ENCODE assay signal across 13 mouse cellular contexts in the genomic region with DNA sequence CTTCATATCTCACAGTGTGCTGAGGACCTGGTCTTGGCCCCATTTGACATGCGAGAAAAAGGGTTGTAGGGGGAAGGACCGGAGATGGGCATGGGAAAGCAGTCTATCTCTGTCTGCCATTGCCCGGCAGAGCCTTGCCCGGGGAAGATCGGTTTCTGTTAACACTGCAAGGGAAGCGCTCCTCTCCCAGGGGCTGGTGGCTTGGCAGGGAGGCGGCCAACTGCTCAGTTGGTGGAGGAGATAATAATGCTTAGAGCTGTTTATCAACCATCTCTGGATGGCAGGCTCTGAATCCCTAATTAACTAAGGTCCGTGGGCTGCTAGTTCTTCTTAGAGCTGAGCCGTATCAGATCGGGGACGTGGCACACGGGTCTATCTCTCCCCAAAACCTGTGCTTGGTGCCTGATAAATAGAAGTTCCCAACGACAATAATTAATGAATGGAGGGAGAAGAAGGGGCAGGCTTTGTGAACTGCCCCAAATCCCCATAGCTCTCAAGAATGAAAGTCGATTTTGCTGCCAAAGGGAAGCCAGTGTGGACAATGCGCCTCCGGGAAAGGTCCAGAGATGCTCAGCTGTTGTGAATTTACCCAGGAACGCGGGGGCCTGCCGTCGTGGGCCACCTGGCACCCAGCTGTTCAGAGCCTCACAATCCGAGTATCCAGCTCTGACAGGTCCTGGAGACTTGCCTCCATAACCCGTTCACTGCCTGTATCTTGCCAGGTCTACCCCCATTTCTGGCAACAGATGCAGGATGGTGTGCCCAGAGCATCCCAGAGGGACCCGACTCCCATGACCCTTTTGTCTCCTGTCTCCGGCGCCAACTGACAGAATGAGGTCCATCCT.
DNase-seq lines count a peak whose midpoint lies in the region; ATAC-seq lines count a peak whose summit lies in the region.
"Had no signal": no experiment of that assay in that cellular context is flagged by ENCODE, and none has a peak within 500 bp of the region (broad histone marks: within the 10 kb centered on the region; RNA-seq: fewer than 3 reads in every experiment).

No protein-coding gene starts in this region.

- no peak overlapping the region for H3K4me2 ChIP-seq in hindbrain, embryonic 12.5 days (replicated peaks)
- H3K4me2 ChIP-seq: heart, embryonic 15.5 days had no signal

- no peaks in the 10 kb centered on the region for H3K27me3 ChIP-seq in hindbrain, embryonic 12.5 days
- H3K27me3 ChIP-seq in hindbrain, embryonic 10.5 days (ENCODE audit: insufficient read depth, poor library complexity, severe bottlenecking), result no peaks in the 10 kb centered on the region
- no peaks in the 10 kb centered on the region for H3K27me3 ChIP-seq in embryonic facial prominence, embryonic 10.5 days (replicated peaks; ENCODE audit: low read depth, poor library complexity, severe bottlenecking)
- H3K27me3 ChIP-seq: heart, embryonic 15.5 days; megakaryocyte, embryonic 14.5 days had no signal

- peak; percentile 26; the same call in 1 of the 2 replicates for ATAC-seq in hindbrain, embryonic 12.5 days (ENCODE audit: low FRiP score)
- ATAC-seq: intestine, embryonic 16.5 days had no signal

- intact Hi-C loops in left cerebral cortex, postnatal 36 days (cut with DNase I), result no loop called here

- peaks cover 6% of the 10 kb centered on the region; the same call in 1 of the 2 replicates for H3K4me1 ChIP-seq in hindbrain, embryonic 12.5 days
- peaks cover 12% of the 10 kb centered on the region for H3K4me1 ChIP-seq in hindbrain, embryonic 10.5 days (replicated peaks)
- peaks cover 7% of the 10 kb centered on the region; the same call in 1 of the 2 replicates for H3K4me1 ChIP-seq in embryonic facial prominence, embryonic 10.5 days
- H3K4me1 ChIP-seq: heart, embryonic 15.5 days; megakaryocyte, embryonic 14.5 days had no signal

- no peaks in the 10 kb centered on the region for H3K9me3 ChIP-seq in hindbrain, embryonic 12.5 days (replicated peaks)
- H3K9me3 ChIP-seq in hindbrain, embryonic 10.5 days, result no peaks in the 10 kb centered on the region
- no peaks in the 10 kb centered on the region for H3K9me3 ChIP-seq in embryonic facial prominence, embryonic 10.5 days
- H3K9me3 ChIP-seq: heart, embryonic 15.5 days had no signal

- H3K27ac ChIP-seq in hindbrain, embryonic 12.5 days, result no peak overlapping the region
- H3K27ac ChIP-seq in hindbrain, embryonic 10.5 days, result no peak overlapping the region
- no peak overlapping the region for H3K27ac ChIP-seq in embryonic facial prominence, embryonic 10.5 days (replicated peaks)
- H3K27ac ChIP-seq: heart, embryonic 15.5 days had no signal

- no peak overlapping the region for H3K9ac ChIP-seq in hindbrain, embryonic 12.5 days
- H3K9ac ChIP-seq: heart, embryonic 15.5 days had no signal

- no peak for DNase-seq in hindbrain, embryonic 10.5 days (ENCODE audit: low spot score)
- peak; percentile 19 for DNase-seq in Muller cell, postnatal 12 days (ENCODE audit: inconsistent ontology term)
- DNase-seq in embryonic facial prominence, embryonic 10.5 days (ENCODE audit: low spot score), result peak; percentile 36
- DNase-seq in layer of hippocampus, postnatal 25 days (ENCODE audit: extremely low spot score in 1 of 2, low spot score in 1 of 2), result peak; percentile 15 to 16
- no peak for DNase-seq in kidney, postnatal 36 days
- no peak for DNase-seq in left cerebral cortex, postnatal 36 days (ENCODE audit: low spot score in 2 of 2)
- no peak for DNase-seq in heart, adult 11 months
- DNase-seq: lung, adult 18-20 months; right cerebral cortex, postnatal 25 days had no signal

- no peaks in the 10 kb centered on the region for H3K36me3 ChIP-seq in hindbrain, embryonic 12.5 days
- no peaks in the 10 kb centered on the region for H3K36me3 ChIP-seq in hindbrain, embryonic 10.5 days
- no peaks in the 10 kb centered on the region for H3K36me3 ChIP-seq in embryonic facial prominence, embryonic 10.5 days (replicated peaks)
- H3K36me3 ChIP-seq: heart, embryonic 15.5 days had no signal

- WGBS in hindbrain, embryonic 12.5 days, result 75% methylated on average over 25 of the region's 25 CpGs
- 84% methylated on average over 25 of the region's 25 CpGs for WGBS in hindbrain, embryonic 10.5 days
- 81% methylated on average over 25 of the region's 25 CpGs for WGBS in embryonic facial prominence, embryonic 10.5 days

- no peak overlapping the region for H3K4me3 ChIP-seq in hindbrain, embryonic 12.5 days
- H3K4me3 ChIP-seq in hindbrain, embryonic 10.5 days, result no peak overlapping the region
- no peak overlapping the region for H3K4me3 ChIP-seq in embryonic facial prominence, embryonic 10.5 days
- H3K4me3 ChIP-seq: heart, embryonic 15.5 days; megakaryocyte, embryonic 14.5 days had no signal

Comparison
In these comparisons a context has a peak if more than half of its experiments do, and no peak if none do; other contexts are left out.
1. DNase-seq: peak in Muller cell, postnatal 12 days (single experiment), embryonic facial prominence, embryonic 10.5 days (single experiment) and layer of hippocampus, postnatal 25 days (2 of 2); none in hindbrain, embryonic 10.5 days (single experiment), kidney, postnatal 36 days (0 of 2), left cerebral cortex, postnatal 36 days (0 of 2) and heart, adult 11 months (single experiment).